Mouse (Mus musculus): ENCODE results near the gene Anapc5. TPM values are rescaled to one million over a fixed set of nuclear protein-coding genes. Genes with fewer than 3 reads are reported as not detected.

Gene Anapc5
- polyA plus RNA-seq, 1 experiment: 69.4 TPM

GRCm38 (mm10) chr5:122782066-122782465, 39.1 kb downstream of the Anapc5 start:
- H3K9me3 ChIP-seq: no peaks in the 10 kb centered on the region
- TF ChIP-seq GATA1 (IDR thresholded peaks at IDR 0.05; ENCODE audit: borderline replicate concordance, low read length): no peak
- H3K36me3 ChIP-seq (replicated peaks; ENCODE audit: low read length): peaks cover 12% of the 10 kb centered on the region
- peaks cover 40% of the 10 kb centered on the region for H3K4me1 ChIP-seq
- H3K27me3 ChIP-seq (replicated peaks): no peaks in the 10 kb centered on the region
- H3K4me3 ChIP-seq (replicated peaks): no peak overlapping the region

GRCm38 (mm10) chr5:122780791-122781432, 40.2 kb downstream of the Anapc5 start:
- TF ChIP-seq GATA1 (IDR thresholded peaks at IDR 0.05; ENCODE audit: borderline replicate concordance, low read length): no peak
- no peak for TF ChIP-seq FLI1 (IDR thresholded peaks at IDR 0.05; ENCODE audit: low read length)
- Histone ChIP-seq H3K4me3 (replicated peaks) (no peak overlapping the region), H3K27me3 (replicated peaks) (no peaks in the 10 kb centered on the region), H3K9me3 (no peaks in the 10 kb centered on the region), H3K4me1 (peaks cover 46% of the 10 kb centered on the region), H3K36me3 (replicated peaks; ENCODE audit: low read length) (peaks cover under 1% of the 10 kb centered on the region)

- Histone ChIP-seq H3K4me1 (peaks cover 62% of the 10 kb centered on the region), H3K36me3 (replicated peaks; ENCODE audit: low read length) (peaks cover 5% of the 10 kb centered on the region), H3K9me3 (no peaks in the 10 kb centered on the region), H3K27me3 (replicated peaks) (no peaks in the 10 kb centered on the region), H3K4me3 (replicated peaks) (peak within 1 kb of the TSS; percentile 95)
- TF ChIP-seq GATA1 (IDR thresholded peaks at IDR 0.05; ENCODE audit: borderline replicate concordance, low read length) (no peak), FLI1 (IDR thresholded peaks at IDR 0.05; ENCODE audit: low read length) (no peak)
These were observed 41.8 kb downstream of the Anapc5 start, which contains the start of gene Camkk2 for GRCm38 (mm10) chr5:122779277-122779834. Camkk2 (minus strand) TSS chr5:122779409.

GRCm38 (mm10) chr5:122778231-122779226, 42.6 kb downstream of the Anapc5 start:
- H3K36me3 ChIP-seq (replicated peaks; ENCODE audit: low read length): peaks cover 10% of the 10 kb centered on the region
- H3K27me3 ChIP-seq (replicated peaks): no peaks in the 10 kb centered on the region
- H3K9me3 ChIP-seq: no peaks in the 10 kb centered on the region
- peak overlapping the region; percentile 95 for H3K4me3 ChIP-seq (replicated peaks)
- peaks cover 70% of the 10 kb centered on the region for H3K4me1 ChIP-seq
- TF ChIP-seq FLI1 (IDR thresholded peaks at IDR 0.05; ENCODE audit: low read length) (no peak), GATA1 (IDR thresholded peaks at IDR 0.05; ENCODE audit: borderline replicate concordance, low read length) (no peak)

GRCm38 (mm10) chr5:122777322-122777721, 43.8 kb downstream of the Anapc5 start:
- Histone ChIP-seq H3K9me3 (no peaks in the 10 kb centered on the region), H3K4me3 (replicated peaks) (peak overlapping the region; percentile 29), H3K36me3 (replicated peaks; ENCODE audit: low read length) (peaks cover 16% of the 10 kb centered on the region), H3K27me3 (replicated peaks) (no peaks in the 10 kb centered on the region), H3K4me1 (peaks cover 80% of the 10 kb centered on the region)
- no peak for TF ChIP-seq FLI1 (IDR thresholded peaks at IDR 0.05; ENCODE audit: low read length)
- no peak for TF ChIP-seq GATA1 (IDR thresholded peaks at IDR 0.05; ENCODE audit: borderline replicate concordance, low read length)

GRCm38 (mm10) chr5:122775646-122776286, 45.4 kb downstream of the Anapc5 start:
- peak overlapping the region; percentile 82 for H3K4me3 ChIP-seq (replicated peaks)
- H3K4me1 ChIP-seq: peaks cover 83% of the 10 kb centered on the region
- H3K27me3 ChIP-seq (replicated peaks): no peaks in the 10 kb centered on the region
- H3K9me3 ChIP-seq: no peaks in the 10 kb centered on the region
- no peak for TF ChIP-seq GATA1 (IDR thresholded peaks at IDR 0.05; ENCODE audit: borderline replicate concordance, low read length)
- TF ChIP-seq FLI1 (IDR thresholded peaks at IDR 0.05; ENCODE audit: low read length): no peak
- H3K36me3 ChIP-seq (replicated peaks; ENCODE audit: low read length): peaks cover 18% of the 10 kb centered on the region

GRCm38 (mm10) chr5:122774743-122775611, 46.2 kb downstream of the Anapc5 start:
- H3K9me3 ChIP-seq: no peaks in the 10 kb centered on the region
- H3K4me1 ChIP-seq: peaks cover 83% of the 10 kb centered on the region
- TF ChIP-seq GATA1 (IDR thresholded peaks at IDR 0.05; ENCODE audit: borderline replicate concordance, low read length) (no peak), FLI1 (IDR thresholded peaks at IDR 0.05; ENCODE audit: low read length) (no peak)
- H3K36me3 ChIP-seq (replicated peaks; ENCODE audit: low read length): peaks cover 18% of the 10 kb centered on the region
- peak overlapping the region; percentile 82 for H3K4me3 ChIP-seq (replicated peaks)
- H3K27me3 ChIP-seq (replicated peaks): no peaks in the 10 kb centered on the region

- Histone ChIP-seq H3K4me1 (peaks cover 90% of the 10 kb centered on the region), H3K36me3 (replicated peaks; ENCODE audit: low read length) (peaks cover 27% of the 10 kb centered on the region), H3K9me3 (no peaks in the 10 kb centered on the region), H3K4me3 (replicated peaks) (no peak overlapping the region), H3K27me3 (replicated peaks) (no peaks in the 10 kb centered on the region)
- TF ChIP-seq FLI1 (IDR thresholded peaks at IDR 0.05; ENCODE audit: low read length) (no peak), GATA1 (IDR thresholded peaks at IDR 0.05; ENCODE audit: borderline replicate concordance, low read length) (no peak)
These were observed 47.4 kb downstream of the Anapc5 start for GRCm38 (mm10) chr5:122773756-122774155.
